Mouse (Mus musculus) left cerebral cortex, postnatal 25 days (tissue): ENCODE data around the gene Gulp1. TPM values are rescaled to one million over a fixed set of nuclear protein-coding genes. Genes with fewer than 3 reads are reported as not detected.

ENCODE experiments used
- DNase-seq, 2 experiments: peaks; one replicate each; pipeline ENCODE4 v3.0.0; 2022; ENCODE audit warnings: low spot score in 2 of 2, mixed read lengths in 1 of 2
- intact Hi-C: fragments of 180-260 bp; cut with DNase I; formaldehyde crosslinking; loops from one replicate; pipeline ENCODE4 v1.15.1; 2025
- total RNA-seq, 2 experiments: library from RNA; stranded (reverse); gene quantifications; 2 replicates each; pipeline ENCODE4 v1.2.3; 2021

Gene Gulp1
- total RNA-seq, 2 experiments from 2014 or later, result 4.5 to 6.3 TPM

DNA sequence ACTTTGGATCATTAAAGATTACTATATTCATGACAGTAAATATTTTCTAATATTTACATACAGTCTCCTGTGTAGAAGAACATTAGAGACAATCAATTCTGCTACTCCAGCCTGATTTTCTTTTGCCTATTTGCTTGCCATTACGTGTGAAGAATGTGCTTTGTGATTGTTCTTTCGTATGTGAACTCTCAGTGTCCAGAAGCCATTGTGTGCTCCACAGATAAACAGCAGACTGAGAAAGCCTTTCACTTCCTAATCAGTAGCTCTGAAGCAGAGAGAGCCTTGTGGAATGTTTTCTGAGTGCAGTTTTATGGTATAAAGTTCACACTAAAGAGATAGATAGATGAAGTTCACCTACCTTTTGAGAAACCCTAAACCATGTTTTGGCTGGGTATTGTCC, 131.2 kb downstream of the Gulp1 start:
- no peak for DNase-seq
- intact Hi-C loops, result no loop called here

- intact Hi-C loops, result no loop called here
- DNase-seq, result no peak
Observed at GRCm38 (mm10) chr1:44683723-44684122, 132.4 kb downstream of the Gulp1 start.

GRCm38 (mm10) chr1:44720785-44721410, 169.6 kb downstream of the Gulp1 start:
- no peak for DNase-seq
- intact Hi-C loops, result no loop called here

GRCm38 (mm10) chr1:44741256-44741655, 189.9 kb downstream of the Gulp1 start:
- DNase-seq, result peak; percentile 6 to 21
- intact Hi-C loops, result loop anchor here (1.0 to 5.0 kb wide), 2 partner anchors 189 to 512 kb away; partner anchors contain the start of gene Gulp1

DNA sequence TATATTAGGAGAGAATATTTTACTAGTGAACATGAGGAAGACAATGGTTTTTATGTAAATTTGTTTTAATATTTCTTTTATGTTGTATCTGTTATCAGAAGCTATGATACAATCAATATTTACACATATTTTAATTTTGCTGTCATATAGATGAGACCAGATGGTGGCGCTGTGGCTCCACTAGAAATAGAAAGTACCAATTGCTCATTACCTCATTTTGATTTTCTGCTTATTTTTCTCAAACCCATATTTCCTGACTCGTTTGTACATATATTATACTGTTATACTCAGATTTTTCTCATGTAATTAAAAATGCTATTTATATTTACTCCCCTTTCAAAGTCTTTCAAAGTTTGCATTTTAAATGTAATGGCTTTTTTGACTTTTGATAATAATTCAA, 194.4 kb downstream of the Gulp1 start:
- DNase-seq, result peak; percentile 55 to 62
- intact Hi-C loops, result loop anchor here (2.0 to 5.0 kb wide), 4 partner anchors 567 to 1021 kb away; partner anchors contain the start of gene Col3a1

- DNase-seq, result no peak
- intact Hi-C loops, result no loop called here
Observed at GRCm38 (mm10) chr1:44750731-44751730, 199.7 kb downstream of the Gulp1 start.

GRCm38 (mm10) chr1:44778251-44778650, 226.9 kb downstream of the Gulp1 start:
- intact Hi-C loops, result no loop called here
- DNase-seq, result no peak

- DNase-seq, result no peak
- intact Hi-C loops, result no loop called here
Observed at GRCm38 (mm10) chr1:44803594-44804372, 252.5 kb downstream of the Gulp1 start.

DNA sequence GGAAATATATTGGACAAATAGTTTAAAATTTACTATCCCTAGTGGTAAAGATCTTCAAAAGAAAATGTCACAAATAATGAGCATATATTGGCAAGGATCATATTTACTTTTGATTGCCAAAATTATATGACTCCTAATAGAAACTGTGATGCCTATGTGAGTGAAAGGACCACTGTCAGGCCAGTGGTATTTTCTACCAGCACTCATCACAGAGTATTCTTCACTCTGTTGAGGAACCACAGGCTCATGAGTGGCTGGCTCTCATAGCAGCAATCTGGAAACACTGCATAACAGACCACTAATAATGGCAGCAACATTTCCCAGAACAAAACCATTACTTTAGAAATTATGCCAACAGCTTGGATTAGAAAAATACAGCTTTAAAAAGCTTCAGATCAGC, 255.1 kb downstream of the Gulp1 start:
- intact Hi-C loops, result no loop called here
- no peak for DNase-seq

DNA sequence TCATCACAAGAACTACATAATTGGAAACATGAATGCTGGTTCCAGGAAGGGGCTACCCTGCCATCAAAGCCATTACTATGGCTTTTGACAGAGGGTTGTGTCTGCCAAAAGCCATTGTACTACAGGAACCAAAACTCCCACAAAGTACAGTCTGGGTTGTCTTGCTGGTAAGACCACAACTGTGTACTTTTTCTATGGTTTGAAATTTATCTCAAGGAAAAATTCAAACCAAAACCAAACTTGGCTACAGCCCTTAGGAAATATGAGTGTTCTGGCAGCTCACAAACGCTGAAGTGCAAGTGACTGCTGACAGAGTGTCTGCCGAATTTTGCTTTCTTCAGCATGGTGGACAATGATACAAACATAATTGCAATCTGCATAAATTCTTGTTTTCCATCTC, 259.0 kb downstream of the Gulp1 start:
- intact Hi-C loops, result no loop called here
- no peak for DNase-seq

DNA sequence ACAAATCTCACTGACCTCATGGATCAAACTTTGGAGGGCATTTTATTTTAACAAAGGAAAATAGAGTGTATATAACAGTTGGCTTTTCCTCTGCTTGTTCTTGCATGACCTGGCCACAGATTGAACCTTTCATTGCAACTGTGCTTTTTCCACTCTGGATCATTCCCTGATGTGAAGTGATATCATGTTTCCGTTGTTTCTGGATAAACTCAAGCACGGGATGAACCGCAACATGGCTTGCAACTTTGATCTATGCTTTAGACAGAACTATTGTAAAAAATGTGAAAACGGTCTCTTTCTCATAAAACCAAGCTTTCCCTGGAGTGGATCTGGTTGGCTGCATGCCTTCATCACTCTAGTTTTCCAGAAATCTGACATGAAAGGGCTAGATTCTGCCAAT, 282.6 kb downstream of the Gulp1 start:
- DNase-seq, result no peak
- intact Hi-C loops, result no loop called here
